Mouse (Mus musculus) thymus, adult 2 months (tissue): ENCODE data around the gene Zbtb7a. TPM values are rescaled to one million over a fixed set of nuclear protein-coding genes. Genes with fewer than 3 reads are reported as not detected.

Source experiments
- DNase-seq: peaks from one replicate; pipeline ENCODE4 v3.0.0; 2021
- H3K27ac ChIP-seq: fragments of 200-500 bp; 2 replicates; pipeline ENCODE4 v1.5.1; 2012; ENCODE audit warnings: low read length, control low read depth; ENCODE audit not compliant: control insufficient read depth, insufficient read depth
- H3K27me3 ChIP-seq: fragments of 200-500 bp; 2 replicates; pipeline ENCODE4 v1.6.1; 2012; ENCODE audit warnings: mild to moderate bottlenecking, low read length, moderate library complexity, mixed read lengths; ENCODE audit not compliant: control insufficient read depth, insufficient read depth
- H3K36me3 ChIP-seq: fragments of 200-500 bp; 2 replicates; pipeline ENCODE4 v1.6.1; 2012; ENCODE audit warnings: mild to moderate bottlenecking, low read length, moderate library complexity; ENCODE audit not compliant: control insufficient read depth, insufficient read depth
- H3K4me1 ChIP-seq: fragments of 200-500 bp; replicated peaks from 2 replicates; pipeline ENCODE4 v1.6.1; 2012; ENCODE audit warnings: low read length; ENCODE audit not compliant: control insufficient read depth, insufficient read depth
- H3K4me3 ChIP-seq: fragments of 200-500 bp; 2 replicates; pipeline ENCODE4 v1.5.1; 2012; ENCODE audit warnings: mild to moderate bottlenecking, low read length, control low read depth, moderate library complexity; ENCODE audit not compliant: control insufficient read depth, insufficient read depth
- CTCF ChIP-seq: fragments of 200-500 bp; IDR thresholded peaks from 2 replicates; pipeline ENCODE4 v1.5.1; 2012; ENCODE audit warnings: mild to moderate bottlenecking, control low read depth, low read length, moderate library complexity, borderline replicate concordance; ENCODE audit not compliant: control insufficient read depth, poor library complexity, insufficient read depth; ENCODE audit errors: extremely low read depth
- POLR2A ChIP-seq: fragments of 200-500 bp; IDR thresholded peaks from 2 replicates; pipeline ENCODE4 v1.6.1; 2012; ENCODE audit warnings: mild to moderate bottlenecking, low read length, control low read depth, moderate library complexity; ENCODE audit not compliant: control insufficient read depth, poor library complexity, insufficient read depth; ENCODE audit errors: extremely low read depth
- WGBS: fragments of 180-500 bp; shearing (Covaris S2); methylation state at CpG from one replicate; pipeline ENCODE4 v1.1.7; 2018; 5-methylcytosine and 5-hydroxymethylcytosine counted together
- polyA plus RNA-seq: library from polyadenylated mRNA; depleted of rRNA; stranded (reverse); fragments of >200 nt; gene quantifications from 2 replicates; pipeline ENCODE4 v1.2.3, GENCODE M21; 2012

The Zbtb7a gene
- polyA plus RNA-seq, 1 experiment, result 66.0 TPM

- WGBS, result 86% methylated on average over 4 of the region's 4 CpGs
- H3K27ac ChIP-seq, result no peak overlapping the region
- H3K36me3 ChIP-seq, result peaks cover 8% of the 10 kb centered on the region
- H3K4me1 ChIP-seq, result peaks cover 45% of the 10 kb centered on the region
- H3K4me3 ChIP-seq, result no peak overlapping the region
- H3K27me3 ChIP-seq, result no peaks in the 10 kb centered on the region
- no peak for DNase-seq
- no peak for TF ChIP-seq CTCF
- no peak for TF ChIP-seq POLR2A
Observed at GRCm38 (mm10) chr10:81139529-81139846, 4.5 kb downstream of the Zbtb7a start.

GRCm38 (mm10) chr10:81140005-81140404 lies 5.0 kb downstream of the Zbtb7a start:
- 60% methylated on average over 8 of the region's 8 CpGs for WGBS
- Histone ChIP-seq H3K36me3 (peaks cover 13% of the 10 kb centered on the region), H3K4me3 (no peak overlapping the region), H3K27me3 (no peaks in the 10 kb centered on the region), H3K4me1 (peaks cover 41% of the 10 kb centered on the region), H3K27ac (no peak overlapping the region)
- DNase-seq, result no peak
- no peak for TF ChIP-seq POLR2A
- no peak for TF ChIP-seq CTCF

GRCm38 (mm10) chr10:81140717-81141454 lies 5.9 kb downstream of the Zbtb7a start:
- no peak for TF ChIP-seq CTCF
- TF ChIP-seq POLR2A, result no peak
- peaks cover 22% of the 10 kb centered on the region for H3K36me3 ChIP-seq
- no peaks in the 10 kb centered on the region for H3K27me3 ChIP-seq
- no peak for DNase-seq
- H3K27ac ChIP-seq, result no peak overlapping the region
- H3K4me1 ChIP-seq, result peaks cover 33% of the 10 kb centered on the region
- WGBS, result 38% methylated on average over 10 of the region's 10 CpGs
- H3K4me3 ChIP-seq, result no peak overlapping the region

GRCm38 (mm10) chr10:81141455-81142210 lies 6.6 kb downstream of the Zbtb7a start:
- Histone ChIP-seq H3K4me1 (peaks cover 33% of the 10 kb centered on the region), H3K27me3 (no peaks in the 10 kb centered on the region), H3K4me3 (no peak overlapping the region), H3K36me3 (peaks cover 24% of the 10 kb centered on the region), H3K27ac (no peak overlapping the region)
- 88% methylated on average over 7 of the region's 7 CpGs for WGBS
- TF ChIP-seq CTCF (no peak), POLR2A (no peak)
- DNase-seq, result no peak

- no peak for TF ChIP-seq POLR2A
- no peak for TF ChIP-seq CTCF
- no peak overlapping the region for H3K4me3 ChIP-seq
- no peak overlapping the region for H3K27ac ChIP-seq
- H3K27me3 ChIP-seq, result no peaks in the 10 kb centered on the region
- DNase-seq, result no peak
- WGBS, result 79% methylated on average over 5 of the region's 5 CpGs
- H3K4me1 ChIP-seq, result peaks cover 33% of the 10 kb centered on the region
- peaks cover 32% of the 10 kb centered on the region for H3K36me3 ChIP-seq
Observed at GRCm38 (mm10) chr10:81142551-81142981, 7.5 kb downstream of the Zbtb7a start.

GRCm38 (mm10) chr10:81143157-81143633 lies 8.2 kb downstream of the Zbtb7a start:
- H3K36me3 ChIP-seq, result peaks cover 38% of the 10 kb centered on the region
- WGBS, result 93% methylated on average over 7 of the region's 7 CpGs
- H3K4me3 ChIP-seq, result no peak overlapping the region
- H3K27me3 ChIP-seq, result no peaks in the 10 kb centered on the region
- no peak for DNase-seq
- H3K27ac ChIP-seq, result no peak overlapping the region
- peaks cover 33% of the 10 kb centered on the region for H3K4me1 ChIP-seq
- TF ChIP-seq CTCF, result no peak
- no peak for TF ChIP-seq POLR2A
